Mouse (Mus musculus): ENCODE results near the gene Aanat. TPM values are rescaled to one million over a fixed set of nuclear protein-coding genes. Genes with fewer than 3 reads are reported as not detected.
"Not testable (repeated sequence)": the region's sequence is repeated elsewhere in the genome, so short reads cannot be mapped to it uniquely, and the experiment has no call there.

The Aanat gene
- polyA plus RNA-seq, 1 experiment from 2014 or later, result 0.15 TPM

DNA sequence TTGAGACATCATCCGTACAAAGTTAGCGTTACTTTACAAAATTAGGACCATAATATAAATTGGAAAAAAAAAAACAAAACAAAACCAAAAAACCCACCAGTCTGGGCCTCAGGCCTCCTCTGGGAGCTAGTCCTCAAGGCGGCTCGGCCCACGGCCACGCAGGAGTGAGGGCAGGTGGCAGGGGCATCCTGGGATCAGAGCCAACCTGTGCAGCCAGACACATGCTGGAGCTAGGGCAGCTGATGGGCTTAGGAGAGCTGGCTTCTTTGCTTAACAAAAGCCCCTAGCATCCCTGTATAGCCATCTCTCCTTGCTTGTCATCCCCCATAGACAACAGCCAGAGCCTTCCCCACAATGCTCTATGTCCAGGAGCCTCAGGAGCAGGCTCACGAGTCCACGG is 12.0 kb downstream of the Aanat start:
- H3K27me3 ChIP-seq, result no peaks in the 10 kb centered on the region
- no peak overlapping the region for H3K9ac ChIP-seq
- no peak for ATAC-seq (ENCODE audit: low FRiP score)
- no peak overlapping the region for H3K27ac ChIP-seq
- H3K4me3 ChIP-seq, result no peak overlapping the region
- H3K4me1 ChIP-seq, result peaks cover 1% of the 10 kb centered on the region; the same call in 1 of the 2 replicates
- H3K36me3 ChIP-seq, result no peaks in the 10 kb centered on the region
- 89% methylated on average over 8 of the region's 8 CpGs for WGBS
- H3K4me2 ChIP-seq (replicated peaks), result no peak overlapping the region
- no peaks in the 10 kb centered on the region for H3K9me3 ChIP-seq (replicated peaks)

DNA sequence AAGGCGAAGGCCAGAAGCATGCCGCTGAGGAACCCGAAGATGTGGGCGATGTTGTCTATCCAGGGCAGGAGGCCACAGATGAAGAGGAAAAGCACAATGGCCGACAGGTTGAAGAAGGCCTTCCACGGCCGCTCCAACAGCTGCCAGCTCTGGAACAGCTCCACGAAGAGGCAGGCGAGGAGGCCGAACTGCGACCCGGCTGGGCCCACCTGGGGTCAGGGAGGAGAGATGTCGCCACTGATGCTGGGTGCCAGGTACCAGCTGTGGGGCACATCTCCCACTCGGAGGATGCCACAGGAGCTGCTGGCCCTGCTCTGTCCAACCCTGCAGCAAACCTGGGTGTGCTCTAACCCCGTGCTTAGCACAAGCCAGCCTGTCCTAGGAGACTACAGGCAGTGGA is 13.0 kb downstream of the Aanat start:
- 91% methylated on average over 15 of the region's 15 CpGs for WGBS
- no peak for ATAC-seq (ENCODE audit: low FRiP score)
- H3K36me3 ChIP-seq, result no peaks in the 10 kb centered on the region
- H3K9me3 ChIP-seq (replicated peaks), result no peaks in the 10 kb centered on the region
- no peaks in the 10 kb centered on the region for H3K27me3 ChIP-seq
- H3K4me3 ChIP-seq, result no peak overlapping the region
- H3K27ac ChIP-seq, result no peak overlapping the region
- no peaks in the 10 kb centered on the region for H3K4me1 ChIP-seq
- no peak overlapping the region for H3K4me2 ChIP-seq (replicated peaks)
- H3K9ac ChIP-seq, result no peak overlapping the region

DNA sequence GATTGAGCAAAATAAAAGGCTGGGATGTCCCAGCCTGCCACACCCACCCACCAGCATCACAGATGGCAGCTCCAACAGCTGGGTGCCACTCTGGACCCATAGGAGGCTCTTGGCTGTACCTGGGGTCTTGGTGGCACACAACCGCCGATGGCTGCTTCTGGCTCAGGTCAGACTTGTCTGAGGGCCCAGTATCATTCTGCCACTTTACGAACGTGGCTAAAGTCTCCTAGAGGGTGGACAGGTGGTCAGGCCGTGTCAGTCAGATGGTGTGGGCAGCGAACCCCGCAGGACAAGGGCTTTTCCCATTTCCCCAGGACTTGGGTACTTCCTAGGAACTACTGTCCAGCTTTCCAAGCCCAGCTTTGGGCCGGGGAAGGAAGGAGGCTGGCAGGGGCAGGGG is 14.9 kb downstream of the Aanat start:
- no peaks in the 10 kb centered on the region for H3K9me3 ChIP-seq (replicated peaks)
- no peaks in the 10 kb centered on the region for H3K27me3 ChIP-seq
- 89% methylated on average over 8 of the region's 8 CpGs for WGBS
- no peak overlapping the region for H3K4me2 ChIP-seq (replicated peaks)
- no peak for ATAC-seq (ENCODE audit: low FRiP score)
- no peak overlapping the region for H3K4me3 ChIP-seq
- no peak overlapping the region for H3K9ac ChIP-seq
- no peaks in the 10 kb centered on the region for H3K36me3 ChIP-seq
- no peaks in the 10 kb centered on the region; the same call in 1 of the 2 replicates for H3K4me1 ChIP-seq
- no peak overlapping the region for H3K27ac ChIP-seq

DNA sequence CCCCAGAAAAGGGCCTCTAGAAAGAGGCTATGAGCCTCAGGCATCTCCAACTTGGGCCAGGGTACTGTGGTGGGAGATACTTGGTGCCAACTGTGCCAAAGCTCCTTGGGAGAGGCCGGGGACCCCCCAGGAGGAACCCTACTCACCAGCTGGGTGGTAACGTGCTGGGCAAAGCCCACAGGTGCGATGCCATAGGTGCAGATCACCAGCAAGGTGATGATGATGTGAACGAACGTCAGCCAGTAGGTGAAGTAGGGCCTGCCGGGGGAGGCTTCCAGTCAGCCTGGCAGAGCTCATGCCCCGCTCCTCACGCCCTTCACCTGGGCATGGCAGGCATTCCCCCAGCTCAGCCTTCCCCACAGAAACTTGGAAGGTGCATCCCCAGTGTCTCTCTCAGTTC is 15.8 kb downstream of the Aanat start:
- H3K4me2 ChIP-seq (replicated peaks), result no peak overlapping the region
- H3K36me3 ChIP-seq, result no peaks in the 10 kb centered on the region
- H3K9me3 ChIP-seq (replicated peaks), result no peaks in the 10 kb centered on the region
- WGBS, result 82% methylated on average over 8 of the region's 8 CpGs
- no peak overlapping the region for H3K27ac ChIP-seq
- no peaks in the 10 kb centered on the region for H3K27me3 ChIP-seq
- no peak overlapping the region for H3K4me3 ChIP-seq
- ATAC-seq (ENCODE audit: low FRiP score), result no peak
- no peaks in the 10 kb centered on the region; the same call in 1 of the 2 replicates for H3K4me1 ChIP-seq
- no peak overlapping the region for H3K9ac ChIP-seq

DNA sequence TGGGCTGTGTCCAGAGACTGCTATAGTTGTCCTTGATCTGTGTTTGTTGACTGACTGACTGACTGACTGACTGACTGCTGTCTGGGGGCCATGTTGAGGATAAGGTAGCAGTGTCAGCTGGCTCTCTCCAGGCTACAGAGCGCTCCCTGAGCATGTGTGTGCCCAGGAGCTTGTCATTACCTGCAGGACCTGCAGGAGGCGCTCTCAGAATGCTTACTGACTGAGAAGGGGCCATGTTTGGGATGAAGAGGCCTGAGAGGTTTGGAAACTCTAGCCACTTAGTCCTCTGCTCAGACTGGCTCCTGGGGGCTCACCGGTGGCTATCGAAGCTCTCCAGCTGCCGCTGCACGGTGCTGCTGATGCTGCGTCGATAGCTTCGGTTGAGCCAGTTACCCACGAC is 17.1 kb downstream of the Aanat start:
- WGBS, result 88% methylated on average over 10 of the region's 10 CpGs
- Histone ChIP-seq H3K27ac (no peak overlapping the region), H3K4me3 (no peak overlapping the region)

DNA sequence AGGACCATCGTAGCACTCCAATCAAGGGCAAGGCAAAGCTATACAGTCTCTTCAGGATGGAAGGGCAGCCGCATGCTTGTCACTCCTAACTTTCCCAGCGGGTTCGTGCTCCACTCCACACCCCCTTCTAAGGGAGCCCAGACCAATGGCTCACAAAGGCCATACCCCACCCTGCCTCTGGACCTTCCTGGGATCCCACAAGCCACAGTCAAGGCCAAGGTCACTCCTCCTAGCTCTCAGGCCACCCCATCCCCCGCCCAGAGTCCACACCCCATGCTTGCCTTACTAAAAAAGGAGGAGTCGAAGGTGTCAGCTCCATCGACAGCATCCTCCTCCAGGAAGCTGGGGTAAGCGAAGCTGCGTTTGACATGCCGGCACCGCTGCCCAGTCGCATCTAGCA is 17.9 kb downstream of the Aanat start:
- Histone ChIP-seq H3K9ac (no peak overlapping the region), H3K4me1 (no peaks in the 10 kb centered on the region; the same call in 1 of the 2 replicates), H3K27me3 (no peaks in the 10 kb centered on the region), H3K4me2 (replicated peaks) (no peak overlapping the region), H3K36me3 (no peaks in the 10 kb centered on the region), H3K27ac (no peak overlapping the region), H3K9me3 (replicated peaks) (no peaks in the 10 kb centered on the region), H3K4me3 (no peak overlapping the region)
- WGBS, result 90% methylated on average over 12 of the region's 12 CpGs
- ATAC-seq (ENCODE audit: low FRiP score), result no peak

More for the DNA sequence above, 17.1 kb downstream of the Aanat start:
- Histone ChIP-seq H3K4me2 (replicated peaks) (no peak overlapping the region), H3K4me1 (no peaks in the 10 kb centered on the region; the same call in 1 of the 2 replicates), H3K9me3 (replicated peaks) (no peaks in the 10 kb centered on the region), H3K27me3 (no peaks in the 10 kb centered on the region), H3K36me3 (no peaks in the 10 kb centered on the region), H3K9ac (no peak overlapping the region)
- ATAC-seq (ENCODE audit: low FRiP score), result no peak

DNA sequence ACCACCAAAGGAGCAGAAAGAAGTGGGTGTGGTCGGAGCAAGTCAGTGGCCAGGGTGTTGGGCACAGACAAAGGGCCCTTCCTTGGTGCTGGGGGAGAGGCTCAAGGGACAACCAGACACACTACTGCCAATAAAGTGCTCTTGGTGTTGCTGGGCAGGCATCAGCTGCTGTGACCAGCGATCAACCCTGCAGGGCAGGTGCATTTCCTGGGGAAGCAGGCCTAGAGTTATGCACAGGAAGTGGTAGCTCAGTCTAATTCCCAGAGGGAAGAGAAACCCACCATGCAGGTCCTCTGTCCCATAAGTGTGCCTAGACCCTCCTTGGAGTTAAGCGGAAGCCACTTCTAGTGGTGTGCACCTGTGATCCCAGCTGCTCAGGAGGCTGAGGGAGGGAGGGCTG is 21.5 kb downstream of the Aanat start:
- Histone ChIP-seq H3K4me2 (replicated peaks) (no peak overlapping the region), H3K9ac (no peak overlapping the region), H3K4me1 (no peaks in the 10 kb centered on the region; the same call in 1 of the 2 replicates), H3K36me3 (no peaks in the 10 kb centered on the region), H3K27ac (no peak overlapping the region), H3K4me3 (no peak overlapping the region), H3K27me3 (no peaks in the 10 kb centered on the region), H3K9me3 (replicated peaks) (no peaks in the 10 kb centered on the region)
- ATAC-seq (ENCODE audit: low FRiP score), result no peak
- WGBS, result 85% methylated on average over 3 of the region's 3 CpGs

DNA sequence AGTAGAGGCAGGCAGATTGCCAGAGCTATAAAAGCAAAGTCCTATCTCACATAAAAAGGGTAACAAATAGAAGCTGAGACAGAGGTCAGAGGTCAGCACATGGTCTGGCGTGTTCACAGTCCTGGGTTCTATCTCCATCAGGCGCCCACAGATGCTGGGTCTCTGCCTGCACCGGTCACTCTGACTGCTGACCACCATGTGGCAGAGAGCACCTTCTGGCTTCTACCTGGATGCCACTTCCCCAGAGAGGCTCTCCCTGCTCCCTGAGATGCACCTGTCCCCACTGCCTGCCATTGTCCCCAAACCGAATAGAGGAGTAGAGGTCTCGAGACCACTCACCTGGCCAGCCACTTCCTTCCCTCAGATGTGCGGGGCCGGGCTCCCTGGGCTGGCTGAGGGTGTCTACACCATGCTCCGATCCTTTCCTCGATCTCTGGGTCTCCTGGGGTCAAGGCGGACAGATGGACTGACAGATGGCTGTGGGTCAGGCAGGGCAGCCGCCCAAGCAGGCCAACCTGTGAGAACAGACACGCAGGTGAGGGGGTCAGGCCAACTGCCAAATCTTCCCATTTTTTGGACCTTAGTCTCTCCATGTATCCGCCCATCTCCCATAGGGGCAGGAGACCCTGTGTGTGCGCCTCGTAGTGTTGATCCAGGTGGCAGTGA is 23.9 kb downstream of the Aanat start:
- Histone ChIP-seq H3K36me3 (no peaks in the 10 kb centered on the region), H3K4me2 (replicated peaks) (no peak overlapping the region), H3K9me3 (replicated peaks) (no peaks in the 10 kb centered on the region), H3K9ac (no peak overlapping the region), H3K4me1 (no peaks in the 10 kb centered on the region; the same call in 1 of the 2 replicates), H3K27ac (no peak overlapping the region), H3K27me3 (no peaks in the 10 kb centered on the region), H3K4me3 (no peak overlapping the region)
- ATAC-seq (ENCODE audit: low FRiP score), result no peak
- WGBS, result 85% methylated on average over 15 of the region's 15 CpGs

DNA sequence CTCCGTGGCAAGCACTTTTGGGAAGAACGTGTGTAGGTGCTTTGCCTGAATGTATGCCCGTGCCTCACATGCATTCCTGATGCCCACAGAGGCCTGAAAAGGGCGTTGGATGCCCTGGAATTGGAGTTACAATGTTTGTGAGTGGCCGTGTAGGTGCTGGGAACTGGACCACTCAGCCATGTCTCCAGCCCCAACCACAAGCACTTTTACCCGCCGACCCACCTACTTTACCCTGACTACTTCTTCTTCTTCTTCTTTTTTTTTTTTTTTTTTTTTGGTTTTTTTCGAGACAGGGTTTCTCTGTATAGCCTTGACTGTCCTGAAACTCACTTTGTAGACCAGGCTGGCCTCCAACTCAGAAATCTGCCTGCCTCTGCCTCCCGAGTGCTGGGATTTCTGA is 24.9 kb downstream of the Aanat start:
- not testable (repeated sequence) for H3K4me2 ChIP-seq (replicated peaks); H3K4me3 ChIP-seq; H3K36me3 ChIP-seq; H3K27ac ChIP-seq; H3K9ac ChIP-seq; H3K27me3 ChIP-seq; H3K9me3 ChIP-seq (replicated peaks); ATAC-seq (ENCODE audit: low FRiP score); H3K4me1 ChIP-seq
- WGBS, result 87% methylated on average over 9 of the region's 9 CpGs

DNA sequence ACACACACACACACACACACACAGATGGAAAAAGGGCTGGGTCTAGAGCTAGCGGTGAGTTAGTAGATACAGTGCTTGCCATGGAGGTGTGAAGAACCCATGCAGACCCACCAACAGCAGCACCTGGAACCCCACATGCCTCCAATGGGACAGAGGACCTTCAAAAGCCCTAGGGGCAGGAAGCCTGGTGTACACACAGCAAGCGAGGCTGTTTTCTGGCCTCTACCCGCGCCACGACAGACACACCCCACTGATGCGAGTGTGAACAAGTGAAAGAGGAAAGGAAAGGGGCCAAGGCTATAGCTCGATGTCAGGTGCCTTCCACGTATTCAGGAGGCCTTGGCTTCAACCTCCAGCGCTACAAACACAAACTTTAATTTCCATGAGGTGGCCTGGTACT is 25.7 kb downstream of the Aanat start:
- no peak overlapping the region for H3K4me3 ChIP-seq
- no peak overlapping the region for H3K9ac ChIP-seq
- peaks cover 8% of the 10 kb centered on the region for H3K4me1 ChIP-seq
- H3K9me3 ChIP-seq (replicated peaks), result no peaks in the 10 kb centered on the region
- H3K27me3 ChIP-seq, result no peaks in the 10 kb centered on the region
- no peak for ATAC-seq (ENCODE audit: low FRiP score)
- no peaks in the 10 kb centered on the region for H3K36me3 ChIP-seq
- 91% methylated on average over 9 of the region's 9 CpGs for WGBS
- H3K4me2 ChIP-seq (replicated peaks), result no peak overlapping the region
- H3K27ac ChIP-seq, result no peak overlapping the region

DNA sequence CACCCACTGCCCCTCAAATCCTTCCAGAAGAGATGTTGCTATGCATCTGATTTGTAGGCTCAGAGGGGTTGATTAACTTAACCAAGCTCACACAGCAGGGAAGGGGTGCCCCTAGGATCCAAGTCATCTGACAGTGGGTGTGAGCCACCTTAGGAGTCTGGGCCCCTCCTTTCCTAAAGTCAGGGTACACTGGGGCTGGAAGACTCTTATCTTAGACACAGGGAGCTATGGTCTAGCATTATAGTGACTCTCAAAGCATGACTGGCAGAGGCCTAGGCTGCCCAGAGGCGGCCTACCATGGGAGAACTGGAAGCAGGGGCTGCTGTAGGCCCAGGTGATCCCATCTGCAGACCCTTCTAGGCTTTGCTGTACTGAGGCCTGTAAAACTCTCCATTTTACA is 26.3 kb downstream of the Aanat start:
- Histone ChIP-seq H3K4me3 (no peak overlapping the region), H3K27me3 (no peaks in the 10 kb centered on the region), H3K4me2 (replicated peaks) (no peak overlapping the region), H3K9me3 (replicated peaks) (no peaks in the 10 kb centered on the region), H3K36me3 (no peaks in the 10 kb centered on the region), H3K27ac (no peak overlapping the region), H3K4me1 (peaks cover 8% of the 10 kb centered on the region), H3K9ac (no peak overlapping the region)
- 100% methylated on average over 1 of the region's 1 CpGs for WGBS
- no peak for ATAC-seq (ENCODE audit: low FRiP score)

DNA sequence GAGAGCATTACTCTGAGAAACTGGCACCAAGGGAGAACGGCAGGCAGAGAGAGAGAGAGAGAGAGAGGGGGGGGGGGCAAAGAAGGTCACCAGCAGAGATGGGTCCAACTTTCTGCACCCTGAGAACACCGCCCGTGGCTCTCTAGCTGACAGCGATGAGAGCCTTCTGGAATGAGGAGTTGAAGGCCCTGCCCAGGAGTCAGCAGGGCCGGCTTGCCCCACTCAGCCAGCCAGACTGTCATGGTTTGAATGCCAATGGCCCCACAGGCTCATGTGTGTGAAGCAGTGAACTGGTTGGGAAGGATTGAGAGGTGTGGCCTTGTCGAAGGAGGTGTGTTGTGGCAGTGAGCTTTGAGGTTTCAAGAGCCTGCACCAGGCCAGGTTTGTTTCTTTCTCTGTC is 27.0 kb downstream of the Aanat start:
- no peaks in the 10 kb centered on the region for H3K9me3 ChIP-seq (replicated peaks)
- WGBS, result 97% methylated on average over 6 of the region's 6 CpGs
- no peaks in the 10 kb centered on the region for H3K36me3 ChIP-seq
- H3K4me1 ChIP-seq, result peaks cover 8% of the 10 kb centered on the region
- no peak overlapping the region for H3K27ac ChIP-seq
- no peak overlapping the region for H3K9ac ChIP-seq
- no peak for ATAC-seq (ENCODE audit: low FRiP score)
- H3K4me2 ChIP-seq (replicated peaks), result no peak overlapping the region
- no peaks in the 10 kb centered on the region for H3K27me3 ChIP-seq
- no peak overlapping the region for H3K4me3 ChIP-seq

DNA sequence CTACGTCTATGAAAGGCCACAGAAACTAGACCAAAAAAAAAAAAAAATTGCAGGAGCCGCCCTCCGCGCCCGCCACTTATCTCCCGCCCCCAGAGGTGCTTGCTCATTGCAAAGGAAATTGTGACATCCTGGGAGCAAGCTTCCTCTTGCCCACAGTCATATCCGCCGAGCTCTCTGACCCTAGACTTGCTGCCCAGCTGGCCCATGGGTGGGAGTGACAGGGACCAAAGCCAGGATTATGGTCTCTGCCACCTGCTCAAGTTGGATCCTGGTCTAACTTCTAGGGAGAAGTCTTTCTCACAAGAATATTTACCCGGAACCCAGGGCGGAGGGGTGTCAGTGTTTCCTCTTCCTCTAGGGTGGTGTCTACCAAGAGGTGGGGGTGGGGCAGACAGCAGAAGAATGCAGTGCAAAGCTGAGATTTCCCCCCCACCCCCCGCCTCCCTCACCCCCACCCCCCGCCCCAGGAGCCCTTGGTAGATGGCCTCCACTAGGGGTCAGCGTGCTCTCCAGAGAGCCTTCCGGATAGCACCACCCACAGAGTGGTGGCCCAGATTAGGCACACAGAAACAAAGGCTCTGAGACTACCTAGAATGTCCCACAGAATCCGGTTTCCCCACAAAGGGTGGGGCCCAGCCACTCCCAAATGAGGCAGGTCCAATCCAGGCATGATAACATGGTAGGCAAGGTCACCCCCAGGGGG is 29.7 kb downstream of the Aanat start:
- H3K9ac ChIP-seq, result no peak overlapping the region
- no peak overlapping the region for H3K4me3 ChIP-seq
- no peak for ATAC-seq (ENCODE audit: low FRiP score)
- H3K27ac ChIP-seq, result no peak overlapping the region
- H3K36me3 ChIP-seq, result no peaks in the 10 kb centered on the region
- H3K9me3 ChIP-seq (replicated peaks), result no peaks in the 10 kb centered on the region
- 50% methylated on average over 15 of the region's 15 CpGs for WGBS
- peaks cover 25% of the 10 kb centered on the region for H3K4me1 ChIP-seq
- 0 out of 2 replicates have a peak, but pooled peaks cover 6% of the 10 kb centered on the region for H3K27me3 ChIP-seq
- H3K4me2 ChIP-seq (replicated peaks), result no peak overlapping the region
